In genomic region chr7:142552591-142553416, GRCm38 (mm10) we compare ENCODE assay signal across 11 mouse cellular contexts. TPM values are rescaled to one million over a fixed set of nuclear protein-coding genes. Genes with fewer than 3 reads are reported as not detected.
A peak's percentile ranks its signal among the peaks of the same experiment; 100 is the strongest.
DNase-seq lines count a peak whose midpoint lies in the region; ATAC-seq and TF ChIP-seq lines count a peak whose summit lies in the region.
"Had no signal": no experiment of that assay in that cellular context is flagged by ENCODE, and none has a peak within 500 bp of the region (broad histone marks: within the 10 kb centered on the region; RNA-seq: fewer than 3 reads in every experiment).

No protein-coding gene starts in this region.

- no peaks in the 10 kb centered on the region for H3K79me2 ChIP-seq in heart, adult 2 months (replicated peaks; ENCODE audit: control insufficient read depth, insufficient read depth, low read length)

- H3K9ac ChIP-seq in heart, adult 2 months (ENCODE audit: low read depth, low read length): no peak overlapping the region
- no peak overlapping the region for H3K9ac ChIP-seq in lung, postnatal 0 days (replicated peaks; ENCODE audit: low read depth)
- H3K9ac ChIP-seq in stomach, embryonic 15.5 days: no peak overlapping the region
- H3K9ac ChIP-seq: neural tube, embryonic 12.5 days had no signal

- no peak for TF ChIP-seq EP300 in heart, adult 2 months (IDR thresholded peaks at IDR 0.05; ENCODE audit: insufficient read depth, low read depth, low read length)
- TF ChIP-seq EP300 in lung, postnatal 0 days (IDR thresholded peaks at IDR 0.05): no peak

- no peak overlapping the region for H3K4me3 ChIP-seq in heart, adult 2 months
- no peak overlapping the region for H3K4me3 ChIP-seq in lung, postnatal 0 days (ENCODE audit: low read depth, low read length)
- peak overlapping the region; percentile 26 for H3K4me3 ChIP-seq in limb, embryonic 10.5 days
- no peak overlapping the region for H3K4me3 ChIP-seq in stomach, embryonic 15.5 days (replicated peaks)
- H3K4me3 ChIP-seq: left cerebral cortex, adult 2 months; neural tube, embryonic 12.5 days had no signal

- no peak overlapping the region for H3K4me2 ChIP-seq in lung, postnatal 0 days (replicated peaks; ENCODE audit: low read depth, low read length)
- H3K4me2 ChIP-seq in stomach, embryonic 15.5 days: no peak overlapping the region
- H3K4me2 ChIP-seq: neural tube, embryonic 12.5 days had no signal

- 0 out of 2 replicates have a peak, but pooled peaks have one; percentile 25 for ATAC-seq in lung, postnatal 0 days
- peak; percentile 63 for ATAC-seq in stomach, embryonic 15.5 days (ENCODE audit: insufficient read depth, low FRiP score, low read depth)

- H3K4me1 ChIP-seq in heart, adult 2 months (ENCODE audit: control insufficient read depth, insufficient read depth, low read length): no peaks in the 10 kb centered on the region
- peaks cover 9% of the 10 kb centered on the region; the same call in 1 of the 2 replicates for H3K4me1 ChIP-seq in lung, postnatal 0 days (ENCODE audit: insufficient read depth, low read depth, low read length)
- H3K4me1 ChIP-seq in limb, embryonic 10.5 days: peaks cover 99% of the 10 kb centered on the region
- peaks cover 46% of the 10 kb centered on the region for H3K4me1 ChIP-seq in stomach, embryonic 15.5 days

- intact Hi-C loops in heart, adult 2 months (cut with DNase I): no loop called here

- TF ChIP-seq CTCF in heart, adult 2 months (IDR thresholded peaks at IDR 0.05): 0 out of 2 replicates have a peak, but pooled peaks have one; percentile 7
- peak; percentile 29; the same call in 1 of the 2 replicates for TF ChIP-seq CTCF in lung, postnatal 0 days (IDR thresholded peaks at IDR 0.05)

- H3K9me3 ChIP-seq in lung, postnatal 0 days (ENCODE audit: low read length): no peaks in the 10 kb centered on the region
- no peaks in the 10 kb centered on the region for H3K9me3 ChIP-seq in limb, embryonic 10.5 days (replicated peaks)
- no peaks in the 10 kb centered on the region for H3K9me3 ChIP-seq in stomach, embryonic 15.5 days
- H3K9me3 ChIP-seq: neural tube, embryonic 12.5 days had no signal

- WGBS in heart, adult 2 months: 78% methylated on average over 13 of the region's 13 CpGs
- WGBS in lung, postnatal 0 days: 43% methylated on average over 13 of the region's 13 CpGs
- WGBS in limb, embryonic 10.5 days: 4% methylated on average over 13 of the region's 13 CpGs
- WGBS in stomach, embryonic 15.5 days: 33% methylated on average over 13 of the region's 13 CpGs

- no peak for TF ChIP-seq POLR2A in heart, adult 2 months (IDR thresholded peaks at IDR 0.05; ENCODE audit: insufficient read depth, low read depth, low read length)

- H3K27ac ChIP-seq in heart, adult 2 months: no peak overlapping the region
- no peak overlapping the region for H3K27ac ChIP-seq in lung, postnatal 0 days (ENCODE audit: low read length)
- peak overlapping the region; percentile 92 for H3K27ac ChIP-seq in limb, embryonic 10.5 days
- H3K27ac ChIP-seq in stomach, embryonic 15.5 days: peak overlapping the region; percentile 86
- H3K27ac ChIP-seq: left cerebral cortex, adult 2 months; neural tube, embryonic 12.5 days had no signal

- no peaks in the 10 kb centered on the region for H3K36me3 ChIP-seq in heart, adult 2 months (ENCODE audit: control insufficient read depth, insufficient read depth, low read length)
- H3K36me3 ChIP-seq in lung, postnatal 0 days (ENCODE audit: insufficient read depth, low read length): no peaks in the 10 kb centered on the region
- H3K36me3 ChIP-seq in limb, embryonic 10.5 days: no peaks in the 10 kb centered on the region
- no peaks in the 10 kb centered on the region for H3K36me3 ChIP-seq in stomach, embryonic 15.5 days
- H3K36me3 ChIP-seq: neural tube, embryonic 12.5 days had no signal

- no peaks in the 10 kb centered on the region for H3K27me3 ChIP-seq in heart, adult 2 months (ENCODE audit: control insufficient read depth, insufficient read depth, low read length)
- H3K27me3 ChIP-seq in lung, postnatal 0 days (replicated peaks; ENCODE audit: insufficient read depth, low read length): no peaks in the 10 kb centered on the region
- H3K27me3 ChIP-seq in limb, embryonic 10.5 days (ENCODE audit: low read depth, poor library complexity, severe bottlenecking): no peaks in the 10 kb centered on the region
- H3K27me3 ChIP-seq in stomach, embryonic 15.5 days (replicated peaks): no peaks in the 10 kb centered on the region
- H3K27me3 ChIP-seq: neural tube, embryonic 12.5 days had no signal

- no peak for DNase-seq in heart, adult 2 months
- DNase-seq in heart, adult 8-10 months (ENCODE audit: low spot score): no peak
- DNase-seq in lung, postnatal 0 days (ENCODE audit: low spot score): peak; percentile 19
- no peak for DNase-seq in lung, postnatal 14 days
- peak; percentile 87 for DNase-seq in limb, embryonic 10.5 days (ENCODE audit: low spot score)
- DNase-seq in spleen, adult 18-20 months: no peak
- no peak for DNase-seq in retina, postnatal 1 day
- DNase-seq: cerebellum, adult 11-12 months had no signal

RNA-seq across cellular contexts. Expression of gene Mrpl23, which starts 20.3 kb away (rescaled TPM):
- total RNA-seq in heart, adult 2 months (2021): 1 to 10 TPM in 1 of 2 experiments, under 1 TPM in 1; 0.89 to 2.1 TPM
- 12.8 and 18.0 TPM in 2 replicates for polyA plus RNA-seq in heart, adult 2 months (2012; rRNA removed)
- 10 to 100 TPM in 2 of 4 experiments, 1 to 10 TPM in 1, under 1 TPM in 1; 0.90 to 35.4 (median 16.1) TPM for total RNA-seq in heart, adult 8-10 months (2022)
- 15.2 and 15.7 TPM in 2 replicates for polyA plus RNA-seq in lung, postnatal 0 days (2015; fragmentation: Nextera tagmentation; extraction: Ambion mirVana)
- 25.9 and 33.7 TPM in 2 replicates for polyA plus RNA-seq in limb, embryonic 10.5 days (2016; fragmentation: Nextera tagmentation; extraction: Ambion mirVana)
- polyA plus RNA-seq in stomach, embryonic 15.5 days (2015; fragmentation: Nextera tagmentation; extraction: Ambion mirVana): 21.9 and 26.2 TPM in 2 replicates

RNA-seq across cellular contexts. Expression of gene Tnnt3, which starts 54.2 kb away (rescaled TPM):
- total RNA-seq in heart, adult 2 months (2021): 1 to 10 TPM; 1.1 to 1.3 TPM
- polyA plus RNA-seq in heart, adult 2 months (2012; rRNA removed): 1.8 TPM in 1 of 2 replicates, not detected in the other
- total RNA-seq in heart, adult 8-10 months (2022): 10 to 100 TPM in 1 of 4 experiments, 1 to 10 TPM in 3; 7.6 to 13.6 (median 9.6) TPM
- polyA plus RNA-seq in lung, postnatal 0 days (2015; fragmentation: Nextera tagmentation; extraction: Ambion mirVana): 1.5 and 2.2 TPM in 2 replicates
- polyA plus RNA-seq in limb, embryonic 10.5 days (2016; fragmentation: Nextera tagmentation; extraction: Ambion mirVana): 1.6 and 1.7 TPM in 2 replicates
- 4.6 and 11.8 TPM in 2 replicates for polyA plus RNA-seq in stomach, embryonic 15.5 days (2015; fragmentation: Nextera tagmentation; extraction: Ambion mirVana)
- total RNA-seq: left cerebral cortex, adult 2 months had no signal

Comparison
In these comparisons a context has a peak if more than half of its experiments do, and no peak if none do; other contexts are left out.
1. DNase-seq: peak in lung, postnatal 0 days (single experiment) and limb, embryonic 10.5 days (single experiment); none in heart, adult 2 months (0 of 2), heart, adult 8-10 months (single experiment), lung, postnatal 14 days (single experiment), spleen, adult 18-20 months (0 of 2) and retina, postnatal 1 day (single experiment).
2. H3K27ac ChIP-seq: peak in limb, embryonic 10.5 days (single experiment) and stomach, embryonic 15.5 days (single experiment); none in heart, adult 2 months (single experiment) and lung, postnatal 0 days (single experiment).